Mouse (Mus musculus) midbrain, postnatal 0 days (tissue): ENCODE data around the gene Birc7. TPM values are rescaled to one million over a fixed set of nuclear protein-coding genes. Genes with fewer than 3 reads are reported as not detected.
A peak's percentile ranks its signal among the peaks of the same experiment; 100 is the strongest.

ENCODE experiments used
- ATAC-seq: fragments of 200-750 bp; cut with Nextera tagmentation; 2 replicates; pipeline ENCODE4 v1.8.0; 2017; ENCODE audit warnings: moderate number of reproducible peaks, mild to moderate bottlenecking, moderate TSS enrichment, moderate library complexity; ENCODE audit not compliant: low FRiP score
- DNase-seq: peaks from one replicate; pipeline ENCODE4 v3.0.0-alpha.2; 2015; ENCODE audit warnings: low spot score
- H3K27ac ChIP-seq: fragments of 300-500 bp; sonication (generic); 2 replicates; pipeline ENCODE4 v1.5.1; 2014; ENCODE audit warnings: low read depth, mild to moderate bottlenecking, low read length, mixed read lengths
- H3K27me3 ChIP-seq: fragments of 300-500 bp; sonication (generic); 2 replicates; pipeline ENCODE4 v1.6.1; 2014; ENCODE audit warnings: low read length, control low read depth, mixed read lengths; ENCODE audit not compliant: insufficient read depth
- H3K36me3 ChIP-seq: fragments of 300-500 bp; sonication (generic); 2 replicates; pipeline ENCODE4 v1.6.1; 2014; ENCODE audit warnings: low read length, control low read depth, mixed read lengths; ENCODE audit not compliant: insufficient read depth
- H3K4me1 ChIP-seq: fragments of 300-500 bp; sonication (generic); 2 replicates; pipeline ENCODE4 v1.6.1; 2014; ENCODE audit warnings: mild to moderate bottlenecking, control low read depth, antibody characterized with exemption, low read length, mixed read lengths; ENCODE audit not compliant: insufficient read depth
- H3K4me2 ChIP-seq: fragments of 300-500 bp; sonication (generic); 2 replicates; pipeline ENCODE4 v1.6.1; 2014; ENCODE audit warnings: low read depth, mild to moderate bottlenecking, low read length, mixed read lengths; ENCODE audit not compliant: poor library complexity, severe bottlenecking
- H3K4me3 ChIP-seq: fragments of 300-500 bp; sonication (generic); 2 replicates; pipeline ENCODE4 v1.5.1; 2014; ENCODE audit warnings: low read depth, mild to moderate bottlenecking, low read length, moderate library complexity
- H3K9ac ChIP-seq: fragments of 300-500 bp; sonication (generic); replicated peaks from 2 replicates; pipeline ENCODE4 v1.6.1; 2014; ENCODE audit warnings: mild to moderate bottlenecking, low read length, moderate library complexity, mixed read lengths; ENCODE audit not compliant: poor library complexity, severe bottlenecking
- H3K9me3 ChIP-seq: fragments of 300-500 bp; sonication (generic); 2 replicates; pipeline ENCODE4 v1.6.1; 2016; ENCODE audit warnings: low read length, control low read depth
- CTCF ChIP-seq: IDR thresholded peaks from 2 replicates; pipeline ENCODE4 v1.5.1; 2016; ENCODE audit warnings: antibody characterized with exemption, mild to moderate bottlenecking
- WGBS: fragments of 180-500 bp; shearing (Covaris S2); extraction: QIAGEN DNeasy Blood & Tissue Kit; methylation state at CpG from one replicate; pipeline ENCODE4 v1.1.7; 2014; 5-methylcytosine and 5-hydroxymethylcytosine counted together
- polyA plus RNA-seq: library from polyadenylated mRNA; unstranded; fragments of >200 nt; fragmentation: Nextera tagmentation; extraction: Ambion mirVana; gene quantifications from 2 replicates; pipeline ENCODE4 v1.2.1, GENCODE M21; 2015
- total RNA-seq: library from RNA; depleted of rRNA; stranded (reverse); fragments of >200 nt; gene quantifications from 2 replicates; pipeline ENCODE4 v1.2.3, GENCODE M21; 2014

Gene Birc7
- total and polyA plus RNA-seq, 2 experiments from 2014 or later = 0.10 TPM; not detected in 1

DNA sequence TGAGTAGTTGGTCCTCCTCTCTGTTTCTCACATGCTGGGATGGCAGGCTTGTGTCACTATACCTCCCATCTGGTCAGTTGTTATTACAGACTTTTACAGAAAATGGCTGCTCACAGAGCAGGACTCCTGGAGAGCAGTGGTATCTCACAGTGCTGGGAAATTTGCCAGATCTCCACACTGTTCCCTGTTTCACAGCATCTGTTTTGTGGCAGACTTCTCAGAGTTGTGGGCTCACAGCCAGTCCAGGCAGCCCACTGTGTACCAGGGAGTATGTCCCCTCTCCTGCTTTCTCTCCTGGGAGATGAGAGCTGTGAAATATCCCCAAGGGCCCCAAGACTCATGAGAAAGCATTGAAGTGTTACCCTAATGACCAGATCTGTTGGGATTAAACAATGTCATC lies 13.0 kb downstream of the Birc7 start:
- Histone ChIP-seq H3K27ac (no peak overlapping the region; the same call in 1 of the 2 replicates), H3K9ac (no peak overlapping the region), H3K9me3 (no peaks in the 10 kb centered on the region), H3K4me1 (no peaks in the 10 kb centered on the region), H3K36me3 (0 out of 2 replicates have a peak, but pooled peaks cover 3% of the 10 kb centered on the region), H3K4me3 (no peak overlapping the region), H3K4me2 (no peak overlapping the region), H3K27me3 (no peaks in the 10 kb centered on the region)
- DNase-seq = peak; percentile 57
- ATAC-seq = no peak
- TF ChIP-seq CTCF = no peak

GRCm38 (mm10) chr2:180949947-180950346 lies 21.1 kb downstream of the Birc7 start:
- no peak overlapping the region for H3K9ac ChIP-seq
- ATAC-seq (no peak), DNase-seq (no peak)
- H3K36me3 ChIP-seq = no peaks in the 10 kb centered on the region
- H3K27me3 ChIP-seq = no peaks in the 10 kb centered on the region
- H3K4me1 ChIP-seq = peaks cover 13% of the 10 kb centered on the region
- no peak for TF ChIP-seq CTCF
- no peak overlapping the region for H3K27ac ChIP-seq
- 38% methylated on average over 1 of the region's 1 CpGs for WGBS
- H3K4me2 ChIP-seq = no peak overlapping the region
- H3K4me3 ChIP-seq = no peak overlapping the region
- no peaks in the 10 kb centered on the region for H3K9me3 ChIP-seq

- Histone ChIP-seq H3K4me1 (peaks cover 13% of the 10 kb centered on the region), H3K27ac (peak overlapping the region; percentile 74), H3K4me2 (peak overlapping the region; percentile 86), H3K27me3 (no peaks in the 10 kb centered on the region), H3K9ac (peak overlapping the region; percentile 70; the same call in 1 of the 2 replicates), H3K36me3 (no peaks in the 10 kb centered on the region), H3K9me3 (no peaks in the 10 kb centered on the region), H3K4me3 (peak overlapping the region; percentile 55; the same call in 1 of the 2 replicates)
- TF ChIP-seq CTCF = no peak
- 6% methylated on average over 9 of the region's 9 CpGs for WGBS
- ATAC-seq (peak; percentile 59), DNase-seq (peak; percentile 81)
Measured at GRCm38 (mm10) chr2:180952731-180953171, 23.9 kb downstream of the Birc7 start.

- 8% methylated on average over 2 of the region's 2 CpGs for WGBS
- Histone ChIP-seq H3K9me3 (no peaks in the 10 kb centered on the region), H3K4me3 (peak overlapping the region; percentile 55), H3K27ac (peak overlapping the region; percentile 74), H3K4me1 (peaks cover 13% of the 10 kb centered on the region), H3K36me3 (no peaks in the 10 kb centered on the region), H3K4me2 (peak overlapping the region; percentile 86), H3K27me3 (no peaks in the 10 kb centered on the region), H3K9ac (peak overlapping the region; percentile 70)
- no peak for TF ChIP-seq CTCF
- DNase-seq (peak; percentile 8), ATAC-seq (no peak)
Measured at GRCm38 (mm10) chr2:180953638-180954037, 24.8 kb downstream of the Birc7 start.

GRCm38 (mm10) chr2:180954061-180955047 lies 25.5 kb downstream of the Birc7 start, which contains the start of gene Nkain4:
Gene Nkain4 (minus strand): TSS chr2:180954699.
- peak within 1 kb of the TSS; percentile 86 for H3K4me2 ChIP-seq
- ATAC-seq (peak; percentile 83), DNase-seq (peak; percentile 94)
- under 1% methylated on average over 52 of the region's 52 CpGs for WGBS
- H3K9ac ChIP-seq = peak within 1 kb of the TSS; percentile 70
- peak within 1 kb of the TSS; percentile 74 for H3K27ac ChIP-seq
- H3K27me3 ChIP-seq = no peaks in the 10 kb centered on the region
- no peaks in the 10 kb centered on the region for H3K9me3 ChIP-seq
- peak within 1 kb of the TSS; percentile 55 for H3K4me3 ChIP-seq
- H3K36me3 ChIP-seq = no peaks in the 10 kb centered on the region
- peak; percentile 58 for TF ChIP-seq CTCF
- peaks cover 13% of the 10 kb centered on the region for H3K4me1 ChIP-seq

GRCm38 (mm10) chr2:180959605-180960004 lies 30.8 kb downstream of the Birc7 start:
- Histone ChIP-seq H3K27ac (no peak overlapping the region), H3K9ac (no peak overlapping the region), H3K9me3 (no peaks in the 10 kb centered on the region), H3K4me1 (no peaks in the 10 kb centered on the region), H3K4me3 (no peak overlapping the region), H3K4me2 (no peak overlapping the region), H3K36me3 (no peaks in the 10 kb centered on the region), H3K27me3 (no peaks in the 10 kb centered on the region)
- WGBS = 80% methylated on average over 7 of the region's 7 CpGs
- TF ChIP-seq CTCF = no peak
- DNase-seq = no peak
- ATAC-seq = no peak
